Mouse (Mus musculus): Measurements from ENCODE around the gene Ankzf1.

The Ankzf1 gene

GRCm38 (mm10) chr1:75190577-75190976 lies 1.4 kb upstream of the Ankzf1 start:
- no peak for DNase-seq (ENCODE audit: low spot score)

- no peak for DNase-seq (ENCODE audit: low spot score)
Observed at GRCm38 (mm10) chr1:75191258-75191621, 711 bp upstream of the Ankzf1 start.

- peak; percentile 34 for DNase-seq (ENCODE audit: low spot score)
Observed at GRCm38 (mm10) chr1:75192452-75192851, 501 bp downstream of the Ankzf1 start.

GRCm38 (mm10) chr1:75201236-75201635 lies 9.3 kb downstream of the Ankzf1 start:
- no peak for DNase-seq (ENCODE audit: low spot score)

- no peak for DNase-seq (ENCODE audit: low spot score)
Observed at GRCm38 (mm10) chr1:75208967-75209678, 17.2 kb downstream of the Ankzf1 start.

GRCm38 (mm10) chr1:75210136-75211087 lies 18.5 kb downstream of the Ankzf1 start, which contains the start of the genes Glb1l and Stk16:
Gene Glb1l, minus strand, starts transcription at chr1:75210813.
Gene Stk16, plus strand, starts transcription at chr1:75210838.
- DNase-seq (ENCODE audit: low spot score), result peak; percentile 94

- DNase-seq (ENCODE audit: low spot score), result no peak
Observed at GRCm38 (mm10) chr1:75211141-75211708, 19.3 kb downstream of the Ankzf1 start.

- no peak for DNase-seq (ENCODE audit: low spot score)
Observed at GRCm38 (mm10) chr1:75212542-75212941, 20.6 kb downstream of the Ankzf1 start.

- DNase-seq (ENCODE audit: low spot score), result no peak
Observed at GRCm38 (mm10) chr1:75213096-75213495, 21.1 kb downstream of the Ankzf1 start.

GRCm38 (mm10) chr1:75214442-75214841 lies 22.5 kb downstream of the Ankzf1 start:
- no peak for DNase-seq (ENCODE audit: low spot score)

- no peak for DNase-seq (ENCODE audit: low spot score)
Observed at GRCm38 (mm10) chr1:75214886-75215285, 22.9 kb downstream of the Ankzf1 start.

GRCm38 (mm10) chr1:75215785-75216184 lies 23.8 kb downstream of the Ankzf1 start:
- no peak for DNase-seq (ENCODE audit: low spot score)

- DNase-seq (ENCODE audit: low spot score), result peak; percentile 61
Observed at GRCm38 (mm10) chr1:75216797-75217585, 25.0 kb downstream of the Ankzf1 start.

- DNase-seq (ENCODE audit: low spot score), result no peak
Observed at GRCm38 (mm10) chr1:75217893-75218226, 25.9 kb downstream of the Ankzf1 start.

- DNase-seq (ENCODE audit: low spot score), result peak; percentile 65
Observed at GRCm38 (mm10) chr1:75218227-75219001, 26.5 kb downstream of the Ankzf1 start.

- peak; percentile 98 for DNase-seq (ENCODE audit: low spot score)
Observed at GRCm38 (mm10) chr1:75219078-75219477, 27.1 kb downstream of the Ankzf1 start.

- no peak for DNase-seq (ENCODE audit: low spot score)
Observed at GRCm38 (mm10) chr1:75219531-75219930, 27.6 kb downstream of the Ankzf1 start, which contains the start of gene Tuba4a. Gene Tuba4a, minus strand, starts transcription at chr1:75219865.

- DNase-seq (ENCODE audit: low spot score), result no peak
Observed at GRCm38 (mm10) chr1:75221538-75221937, 29.6 kb downstream of the Ankzf1 start.

- DNase-seq (ENCODE audit: low spot score), result no peak
Observed at GRCm38 (mm10) chr1:75222926-75223325, 31.0 kb downstream of the Ankzf1 start.

- no peak for DNase-seq (ENCODE audit: low spot score)
Observed at GRCm38 (mm10) chr1:75223532-75223931, 31.6 kb downstream of the Ankzf1 start.

GRCm38 (mm10) chr1:75225473-75225872 lies 33.5 kb downstream of the Ankzf1 start:
- no peak for DNase-seq (ENCODE audit: low spot score)

All from spleen, adult 12 weeks (tissue).